In genomic region chr2:163201897-163202296, GRCm38 (mm10) we compare ENCODE assay signal across 9 mouse cellular contexts. TPM values are rescaled to one million over a fixed set of nuclear protein-coding genes. Genes with fewer than 3 reads are reported as not detected.
DNase-seq lines count a peak whose midpoint lies in the region; ATAC-seq and TF ChIP-seq lines count a peak whose summit lies in the region.
"Had no signal": no experiment of that assay in that cellular context is flagged by ENCODE, and none has a peak within 500 bp of the region (broad histone marks: within the 10 kb centered on the region; RNA-seq: fewer than 3 reads in every experiment).

No protein-coding gene starts in this region.

- 44% methylated on average over 8 of the region's 8 CpGs for WGBS in hindbrain, embryonic 10.5 days
- WGBS in hindbrain, postnatal 0 days, result 44% methylated on average over 8 of the region's 8 CpGs
- WGBS in heart, embryonic 14.5 days, result 33% methylated on average over 8 of the region's 8 CpGs
- WGBS in limb, embryonic 14.5 days, result 56% methylated on average over 8 of the region's 8 CpGs
- 45% methylated on average over 8 of the region's 8 CpGs for WGBS in midbrain, embryonic 16.5 days

- peaks cover 68% of the 10 kb centered on the region for H3K4me1 ChIP-seq in hindbrain, embryonic 10.5 days (replicated peaks)
- H3K4me1 ChIP-seq in hindbrain, postnatal 0 days (ENCODE audit: insufficient read depth, low read length), result no peaks in the 10 kb centered on the region
- peaks cover 6 to 29% of the 10 kb centered on the region in 2 experiments; a peak in 3 of 4 replicates for H3K4me1 ChIP-seq in heart, embryonic 14.5 days (ENCODE audit: control insufficient read depth in 2 of 2, insufficient read depth in 2 of 2, low read length in 2 of 2)
- H3K4me1 ChIP-seq in limb, embryonic 14.5 days (ENCODE audit: control insufficient read depth, insufficient read depth, low read length), result peaks cover 17% of the 10 kb centered on the region
- H3K4me1 ChIP-seq in midbrain, embryonic 16.5 days (ENCODE audit: control insufficient read depth, insufficient read depth, low read length), result peaks cover 23% of the 10 kb centered on the region

- no peak for DNase-seq in hindbrain, embryonic 10.5 days (ENCODE audit: low spot score)
- DNase-seq in hindbrain, postnatal 0 days (ENCODE audit: low spot score), result no peak
- no peak for DNase-seq in limb, embryonic 14.5 days (ENCODE audit: low spot score)
- no peak for DNase-seq in thymus, postnatal 4 days
- no peak for DNase-seq in urinary bladder, adult 18-20 months (ENCODE audit: low spot score in 2 of 2)

- H3K27ac ChIP-seq in hindbrain, embryonic 10.5 days, result peak overlapping the region; percentile 92
- no peak overlapping the region for H3K27ac ChIP-seq in hindbrain, postnatal 0 days
- H3K27ac ChIP-seq in heart, embryonic 14.5 days (replicated peaks in 1 of 2; ENCODE audit: control insufficient read depth in 1 of 2, insufficient read depth in 1 of 2, low read depth in 2 of 2, low read length in 2 of 2), result peak overlapping the region; percentile 9 to 69
- no peak overlapping the region for H3K27ac ChIP-seq in limb, embryonic 14.5 days (replicated peaks; ENCODE audit: low read depth, low read length)
- H3K27ac ChIP-seq in midbrain, embryonic 16.5 days (ENCODE audit: low read length), result no peak overlapping the region; the same call in 1 of the 2 replicates

- no peak for ATAC-seq in hindbrain, postnatal 0 days
- no peak for ATAC-seq in heart, embryonic 14.5 days (ENCODE audit: insufficient number of reproducible peaks, insufficient read depth, low FRiP score, low read depth)
- no peak for ATAC-seq in limb, embryonic 14.5 days (ENCODE audit: low FRiP score, low read depth)
- no peak for ATAC-seq in midbrain, embryonic 16.5 days
- ATAC-seq in erythroblast, adult 5-6 weeks (replicated peaks; ENCODE audit: low FRiP score, poor library complexity, severe bottlenecking), result no peak

- peaks cover 90% of the 10 kb centered on the region for H3K27me3 ChIP-seq in hindbrain, embryonic 10.5 days (ENCODE audit: insufficient read depth, poor library complexity, severe bottlenecking)
- H3K27me3 ChIP-seq in hindbrain, postnatal 0 days (ENCODE audit: insufficient read depth, low read length), result peaks cover 10% of the 10 kb centered on the region; the same call in 1 of the 2 replicates
- H3K27me3 ChIP-seq in heart, embryonic 14.5 days (ENCODE audit: control insufficient read depth, insufficient read depth, low read length), result peaks cover 41% of the 10 kb centered on the region
- H3K27me3 ChIP-seq in limb, embryonic 14.5 days (ENCODE audit: control insufficient read depth, insufficient read depth, low read length), result peaks cover 44% of the 10 kb centered on the region
- no peaks in the 10 kb centered on the region for H3K27me3 ChIP-seq in midbrain, embryonic 16.5 days (ENCODE audit: control insufficient read depth, insufficient read depth, low read depth, low read length)

- H3K9ac ChIP-seq in hindbrain, postnatal 0 days (replicated peaks; ENCODE audit: low read length), result no peak overlapping the region
- peak overlapping the region; percentile 69 for H3K9ac ChIP-seq in heart, embryonic 14.5 days (ENCODE audit: low read length)
- H3K9ac ChIP-seq in limb, embryonic 14.5 days (ENCODE audit: low read depth, low read length, severe bottlenecking), result no peak overlapping the region
- no peak overlapping the region for H3K9ac ChIP-seq in midbrain, embryonic 16.5 days (ENCODE audit: low read depth, low read length)

- H3K9me3 ChIP-seq in hindbrain, embryonic 10.5 days, result peaks cover 13% of the 10 kb centered on the region
- no peaks in the 10 kb centered on the region for H3K9me3 ChIP-seq in hindbrain, postnatal 0 days (ENCODE audit: low read length)
- peaks cover 5% of the 10 kb centered on the region; the same call in 1 of the 2 replicates for H3K9me3 ChIP-seq in heart, embryonic 14.5 days (ENCODE audit: control insufficient read depth, low read length)
- peaks cover 13% of the 10 kb centered on the region; the same call in 1 of the 2 replicates for H3K9me3 ChIP-seq in limb, embryonic 14.5 days (ENCODE audit: control insufficient read depth, low read length)
- H3K9me3 ChIP-seq in midbrain, embryonic 16.5 days (replicated peaks; ENCODE audit: control insufficient read depth, low read length, poor library complexity, severe bottlenecking), result peaks cover 7% of the 10 kb centered on the region; the same call in 1 of the 2 replicates

- peak overlapping the region; percentile 73 for H3K4me3 ChIP-seq in hindbrain, embryonic 10.5 days
- H3K4me3 ChIP-seq in hindbrain, postnatal 0 days (ENCODE audit: low read length), result no peak overlapping the region
- peak overlapping the region; percentile 53 to 58; a peak in 3 of 4 replicates for H3K4me3 ChIP-seq in heart, embryonic 14.5 days (ENCODE audit: control insufficient read depth in 1 of 2, insufficient read depth in 1 of 2, low read depth in 1 of 2, low read length in 2 of 2)
- peak overlapping the region; percentile 48; the same call in 1 of the 2 replicates for H3K4me3 ChIP-seq in limb, embryonic 14.5 days (replicated peaks; ENCODE audit: low read length)
- H3K4me3 ChIP-seq in midbrain, embryonic 16.5 days (ENCODE audit: low read depth, low read length), result no peak overlapping the region

- no peak overlapping the region for H3K4me2 ChIP-seq in hindbrain, postnatal 0 days (ENCODE audit: low read depth, low read length)
- H3K4me2 ChIP-seq in heart, embryonic 14.5 days (ENCODE audit: low read length), result peak overlapping the region; percentile 96
- peak overlapping the region; percentile 86; the same call in 1 of the 2 replicates for H3K4me2 ChIP-seq in limb, embryonic 14.5 days (replicated peaks; ENCODE audit: low read depth, low read length, severe bottlenecking)
- H3K4me2 ChIP-seq in midbrain, embryonic 16.5 days (ENCODE audit: low read length), result peak overlapping the region; percentile 77

- H3K36me3 ChIP-seq in hindbrain, embryonic 10.5 days, result no peaks in the 10 kb centered on the region
- no peaks in the 10 kb centered on the region for H3K36me3 ChIP-seq in hindbrain, postnatal 0 days (ENCODE audit: insufficient read depth, low read length)
- H3K36me3 ChIP-seq in heart, embryonic 14.5 days (ENCODE audit: control insufficient read depth, insufficient read depth, low read length), result no peaks in the 10 kb centered on the region
- no peaks in the 10 kb centered on the region for H3K36me3 ChIP-seq in limb, embryonic 14.5 days (ENCODE audit: control insufficient read depth, insufficient read depth, low read length)
- no peaks in the 10 kb centered on the region for H3K36me3 ChIP-seq in midbrain, embryonic 16.5 days (ENCODE audit: control insufficient read depth, insufficient read depth, low read length)

- no peak for TF ChIP-seq POLR2A in limb, embryonic 14.5 days (IDR thresholded peaks at IDR 0.05; ENCODE audit: borderline replicate concordance, extremely low read depth, insufficient read depth, insufficient read length)

- no peak for TF ChIP-seq CTCF in hindbrain, postnatal 0 days (IDR thresholded peaks at IDR 0.05; ENCODE audit: low read depth)

RNA-seq across cellular contexts. Expression of gene Tox2, which starts 1.0 kb away (rescaled TPM):
- polyA plus RNA-seq in hindbrain, embryonic 10.5 days (2016; fragmentation: Nextera tagmentation; extraction: Ambion mirVana), result 29.6 and 29.8 TPM in 2 replicates
- total RNA-seq in hindbrain, postnatal 0 days (2014; rRNA removed), result 4.3 and 5.0 TPM in 2 replicates
- polyA plus RNA-seq in hindbrain, postnatal 0 days (2015; fragmentation: Nextera tagmentation; extraction: Ambion mirVana), result 15.2 and 19.1 TPM in 2 replicates
- polyA plus RNA-seq in heart, embryonic 14.5 days (2014; fragmentation: Nextera tagmentation; extraction: Ambion mirVana), result 3.8 TPM in 2 replicates
- 10.3 and 17.1 TPM in 2 replicates for polyA plus RNA-seq in limb, embryonic 14.5 days (2012; rRNA removed)
- 4.8 and 5.6 TPM in 2 replicates for polyA plus RNA-seq in limb, embryonic 14.5 days (2014; fragmentation: Nextera tagmentation; extraction: Ambion mirVana)
- polyA plus RNA-seq in midbrain, embryonic 16.5 days (2015; fragmentation: Nextera tagmentation; extraction: Ambion mirVana), result 54.5 and 55.3 TPM in 2 replicates
- not detected in 2 replicates for total RNA-seq in erythroblast, adult 5-6 weeks (2015; ENCODE audit: low replicate concordance)
- not detected in 2 replicates for total RNA-seq in erythroblast, adult 5-6 weeks (2017; ENCODE audit: low replicate concordance)
- total RNA-seq: CH12.LX had no signal

Comparison
In these comparisons a context has a peak if more than half of its experiments do, and no peak if none do; other contexts are left out.
1. H3K27ac ChIP-seq: peak in hindbrain, embryonic 10.5 days (single experiment) and heart, embryonic 14.5 days (2 of 2); none in hindbrain, postnatal 0 days (single experiment), limb, embryonic 14.5 days (single experiment) and midbrain, embryonic 16.5 days (single experiment).
2. H3K4me3 ChIP-seq: peak in hindbrain, embryonic 10.5 days (single experiment), heart, embryonic 14.5 days (2 of 2) and limb, embryonic 14.5 days (single experiment); none in hindbrain, postnatal 0 days (single experiment) and midbrain, embryonic 16.5 days (single experiment).